Mouse (Mus musculus) thymus, postnatal 0 days (tissue): ENCODE measurements around the gene Flnb. TPM values are rescaled to one million over a fixed set of nuclear protein-coding genes. Genes with fewer than 3 reads are reported as not detected.

Experiments used
- DNase-seq: peaks from one replicate; pipeline ENCODE4 v3.0.0-alpha.2; 2015; ENCODE audit warnings: low spot score
- polyA plus RNA-seq: library from polyadenylated mRNA; unstranded; fragments of >200 nt; fragmentation: Nextera tagmentation; extraction: Ambion mirVana; gene quantifications from 2 replicates; pipeline ENCODE4 v1.2.1, GENCODE M21; 2015

Gene Flnb
- polyA plus RNA-seq, 1 experiment from 2014 or later: 8.2 TPM

DNA sequence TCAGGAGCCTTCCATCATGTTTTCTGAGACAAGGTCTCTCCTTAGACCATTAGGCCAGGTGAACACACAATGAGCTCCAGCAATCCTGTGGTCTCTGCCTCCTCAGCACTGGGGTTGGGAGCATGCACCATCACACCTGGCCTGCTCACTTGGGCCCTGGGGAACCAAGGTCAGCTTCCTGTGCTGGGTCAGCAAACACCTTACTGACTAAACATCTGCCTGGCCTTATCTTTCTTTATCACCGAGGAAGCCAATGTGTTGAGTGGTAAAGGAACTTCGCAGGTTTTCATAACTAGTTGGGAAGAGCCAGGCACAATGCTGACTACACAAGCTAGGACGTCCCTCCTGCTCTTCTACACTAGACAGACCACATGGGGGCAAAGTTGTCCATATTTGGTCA lies 172.2 kb downstream of the Flnb start:
- DNase-seq: no peak

DNA sequence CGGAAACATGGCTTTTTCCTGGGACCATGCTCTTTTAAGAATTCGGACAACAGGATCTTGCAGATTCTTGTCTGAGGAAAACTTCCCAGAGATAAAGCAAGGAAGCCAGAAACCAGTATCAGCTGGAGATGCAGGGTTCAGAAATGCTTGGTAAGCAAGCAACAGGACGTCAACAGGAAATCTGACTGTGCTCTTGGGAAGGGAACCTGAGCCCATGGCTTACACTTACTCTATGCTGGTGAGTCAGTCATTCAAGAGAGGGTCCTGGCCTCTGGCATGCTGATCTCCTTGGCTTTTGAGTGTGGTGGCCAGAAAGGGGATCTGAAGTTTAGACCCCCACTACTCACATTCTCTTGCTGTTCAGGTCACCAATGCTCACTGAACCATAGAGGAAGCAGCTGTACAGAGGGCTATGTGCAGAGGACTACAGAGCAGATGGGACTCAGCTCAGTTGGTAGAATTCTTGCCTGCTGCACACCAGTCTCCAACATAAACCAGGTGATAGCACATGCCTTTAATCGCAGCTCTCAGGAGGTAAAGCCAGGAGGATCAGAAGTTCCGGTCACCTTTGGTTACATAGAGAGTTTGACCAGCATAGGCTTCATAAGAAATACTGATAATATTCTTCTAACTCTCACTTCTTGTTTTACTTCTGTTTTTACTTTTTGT lies 173.5 kb downstream of the Flnb start:
- DNase-seq: no peak

DNA sequence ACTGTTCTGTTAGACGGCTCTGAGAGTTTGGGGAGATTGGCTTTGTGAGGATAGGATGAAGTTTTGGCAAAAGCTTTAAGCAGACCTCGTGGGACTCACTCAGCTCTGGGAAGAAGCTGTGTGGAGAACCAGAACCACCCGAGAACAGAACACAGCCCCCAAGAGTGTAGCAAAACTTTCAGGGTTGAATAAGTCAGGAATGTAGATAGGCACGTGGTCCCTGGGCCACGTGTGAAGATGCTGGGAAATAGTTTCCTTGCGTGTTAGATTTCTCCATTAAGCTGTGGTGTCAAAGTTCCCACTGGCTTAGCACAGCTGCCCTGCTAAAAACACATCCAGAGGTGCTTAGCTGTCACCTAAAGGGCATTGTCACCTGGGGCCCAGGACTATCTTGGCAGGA lies 174.4 kb downstream of the Flnb start:
- DNase-seq: no peak

DNA sequence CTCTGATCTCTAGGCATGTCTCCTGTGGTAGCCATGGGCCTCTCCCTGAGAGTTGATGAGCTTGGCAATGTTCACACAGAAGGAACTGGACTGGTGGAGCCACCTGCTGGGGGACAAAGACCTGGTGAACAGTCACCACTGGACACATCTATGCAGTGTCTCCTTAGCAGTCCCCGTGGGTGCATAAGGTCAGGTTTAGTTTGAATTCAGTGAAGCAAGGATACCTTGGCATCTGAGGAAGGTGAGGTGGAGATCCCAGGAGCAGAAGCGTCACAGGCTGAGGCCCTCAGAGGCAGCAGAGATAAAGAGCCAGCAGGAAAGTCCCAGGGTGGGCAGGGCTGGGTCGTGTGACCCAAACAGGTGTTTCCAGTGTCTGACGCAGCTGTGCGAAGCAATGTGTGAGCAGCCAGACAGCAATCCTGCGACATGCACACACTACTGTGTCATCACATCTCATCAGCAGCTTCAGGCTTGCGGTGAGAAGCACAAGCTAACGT lies 176.6 kb downstream of the Flnb start, which contains the start of gene Dnase1l3:
TSS of gene Dnase1l3 (minus strand) at position 303 of the 497 bp plus-strand sequence.
- DNase-seq: peak; percentile 44

DNA sequence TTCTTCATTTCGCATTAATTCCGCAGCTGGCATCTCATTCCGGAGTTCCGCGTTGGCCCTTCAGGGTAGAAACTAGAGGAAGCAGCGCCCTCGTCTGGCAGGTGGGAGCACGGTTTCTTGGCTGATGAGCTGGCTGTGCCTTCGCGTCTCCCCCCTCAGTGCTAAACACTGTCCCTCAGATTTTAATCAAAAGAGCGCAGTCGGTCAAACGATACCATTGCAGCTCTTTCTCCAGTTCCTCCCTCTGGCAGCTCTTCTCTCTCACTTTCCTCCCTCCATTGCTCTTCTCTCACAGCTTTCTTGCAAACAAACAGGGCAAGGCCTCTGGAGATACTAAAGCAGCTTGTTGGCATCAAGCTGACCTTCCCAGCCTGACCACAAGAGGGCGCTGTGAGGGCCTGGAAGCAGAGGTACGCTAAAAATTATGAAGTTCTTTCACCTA lies 179.5 kb downstream of the Flnb start:
- peak; percentile 92 for DNase-seq

DNA sequence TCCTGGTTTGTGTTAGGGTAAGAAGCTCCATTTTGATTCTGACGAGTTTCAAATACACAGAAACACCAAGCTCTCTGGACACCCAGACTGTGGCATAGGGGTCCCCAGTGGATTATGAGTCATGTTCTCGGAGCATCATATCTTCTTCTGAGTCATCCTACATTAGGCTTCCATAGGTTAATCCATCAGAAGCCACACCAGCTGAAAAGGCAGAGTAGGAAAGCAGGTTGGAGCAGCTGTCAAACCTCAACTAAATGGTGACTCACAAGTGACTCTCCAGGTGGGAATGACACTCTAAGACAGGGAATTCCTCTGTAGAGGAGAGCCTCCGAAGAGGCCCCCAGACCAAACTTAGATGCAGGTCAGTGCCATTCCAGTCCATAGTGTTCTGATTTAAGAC lies 181.3 kb downstream of the Flnb start:
- no peak for DNase-seq

DNA sequence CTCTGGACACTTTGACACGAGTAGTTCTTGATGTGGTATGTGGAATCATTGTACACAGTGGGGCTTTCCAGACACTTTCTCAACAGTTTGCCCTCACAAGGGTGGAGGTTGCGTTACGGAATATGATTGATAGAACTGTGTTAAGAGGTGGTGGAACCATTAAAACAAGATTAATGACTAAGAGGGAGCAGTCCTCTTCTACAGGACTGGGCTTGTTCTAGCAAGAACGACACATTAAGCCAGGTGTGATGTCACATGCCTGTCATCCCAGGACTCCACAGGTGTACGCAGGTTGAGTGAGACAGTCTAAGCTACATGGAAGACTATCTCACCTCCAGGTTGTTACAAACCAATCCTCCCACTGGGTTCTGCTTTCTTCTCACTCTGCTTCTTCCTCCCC lies 181.7 kb downstream of the Flnb start:
- DNase-seq: no peak

DNA sequence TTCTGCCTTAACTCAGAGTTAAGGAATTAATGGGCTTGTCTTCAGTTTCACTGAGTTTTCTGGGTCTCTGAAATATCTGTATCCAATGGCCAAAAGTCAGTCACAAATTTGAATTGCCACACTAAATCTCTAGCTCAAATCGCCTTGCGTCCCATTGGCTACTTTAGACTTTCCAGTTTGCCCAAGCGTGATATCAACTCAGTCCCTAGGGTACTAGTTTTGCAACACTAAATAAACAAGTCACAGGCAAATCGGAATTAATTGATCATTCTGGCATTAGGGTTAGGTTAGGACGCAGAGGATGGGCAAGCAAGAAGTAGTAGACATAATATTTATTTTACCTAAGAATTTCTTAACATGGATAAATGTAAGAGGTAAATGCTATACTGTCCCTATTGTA lies 182.5 kb downstream of the Flnb start:
- no peak for DNase-seq

Other genes starting within 250 kb of the Flnb start
- not detected in 2 replicates for gene Gm3558, start 249.4 kb upstream of the Flnb start, polyA plus RNA-seq
- 0.23 TPM in 1 of 2 replicates, not detected in the other for gene Gm10338, start 222.4 kb upstream of the Flnb start, polyA plus RNA-seq
- not detected in 2 replicates for gene Gm10128, start 174.0 kb upstream of the Flnb start, polyA plus RNA-seq
- not detected in 2 replicates for gene Gm26661, start 26.4 kb upstream of the Flnb start, polyA plus RNA-seq
- not detected in 2 replicates for gene Gm45521, start 139.3 kb downstream of the Flnb start, polyA plus RNA-seq
- 7.6 and 8.7 TPM in 2 replicates for gene Dnase1l3, start 176.6 kb downstream of the Flnb start, polyA plus RNA-seq
- gene Abhd6, start 184.9 kb downstream of the Flnb start, polyA plus RNA-seq: 26.9 and 30.7 TPM in 2 replicates